ENCODE assay signal across 9 mouse cellular contexts in genomic region chr1:56833307-56833706, GRCm38 (mm10).
DNase-seq lines count a peak whose midpoint lies in the region; ATAC-seq and TF ChIP-seq lines count a peak whose summit lies in the region.
"Had no signal": no experiment of that assay in that cellular context is flagged by ENCODE, and none has a peak within 500 bp of the region (broad histone marks: within the 10 kb centered on the region; RNA-seq: fewer than 3 reads in every experiment).

No protein-coding gene starts in this region.

- TF ChIP-seq CTCF in thymus, adult 2 months (IDR thresholded peaks at IDR 0.05; ENCODE audit: borderline replicate concordance, control insufficient read depth, extremely low read depth, insufficient read depth, low read length, poor library complexity) = no peak

- H3K9ac ChIP-seq in forebrain, embryonic 15.5 days (replicated peaks) = no peak overlapping the region

- H3K27ac ChIP-seq in forebrain, embryonic 15.5 days (replicated peaks) = peak overlapping the region; percentile 66
- no peak overlapping the region for H3K27ac ChIP-seq in thymus, adult 2 months (ENCODE audit: control insufficient read depth, insufficient read depth, low read length)

- H3K4me2 ChIP-seq in forebrain, embryonic 15.5 days (replicated peaks) = peak overlapping the region; percentile 19; the same call in 1 of the 2 replicates

- H3K9me3 ChIP-seq in forebrain, embryonic 15.5 days = no peaks in the 10 kb centered on the region

- ATAC-seq in forebrain, embryonic 15.5 days (replicated peaks) = peak; percentile 79
- ATAC-seq: lung, postnatal 0 days had no signal

- no peak overlapping the region for H3K4me3 ChIP-seq in forebrain, embryonic 15.5 days
- no peak overlapping the region for H3K4me3 ChIP-seq in thymus, adult 2 months (ENCODE audit: control insufficient read depth, insufficient read depth, low read length)

- DNase-seq in gastrocnemius, postnatal 14 days = peak; percentile 3
- DNase-seq in gastrocnemius, adult 8-10 months (ENCODE audit: low spot score in 2 of 2) = no peak
- DNase-seq in kidney, postnatal 14 days = peak; percentile 35
- DNase-seq in retina, embryonic 14.5 days (ENCODE audit: low spot score) = peak; percentile 80
- no peak for DNase-seq in heart, postnatal 10 days
- no peak for DNase-seq in thymus, adult 2 months
- no peak for DNase-seq in testis, postnatal 14 days (ENCODE audit: low spot score)

- peaks cover 14% of the 10 kb centered on the region; the same call in 1 of the 2 replicates for H3K36me3 ChIP-seq in forebrain, embryonic 15.5 days
- no peaks in the 10 kb centered on the region for H3K36me3 ChIP-seq in thymus, adult 2 months (ENCODE audit: control insufficient read depth, insufficient read depth, low read length)

- H3K27me3 ChIP-seq in forebrain, embryonic 15.5 days = no peaks in the 10 kb centered on the region
- no peaks in the 10 kb centered on the region for H3K27me3 ChIP-seq in thymus, adult 2 months (ENCODE audit: control insufficient read depth, insufficient read depth, low read length)

- no peak for TF ChIP-seq POLR2A in thymus, adult 2 months (IDR thresholded peaks at IDR 0.05; ENCODE audit: control insufficient read depth, extremely low read depth, insufficient read depth, low read length, poor library complexity)

- WGBS in forebrain, embryonic 15.5 days = 1% methylated on average over 6 of the region's 6 CpGs
- 90% methylated on average over 6 of the region's 6 CpGs for WGBS in thymus, adult 2 months

- peaks cover 33% of the 10 kb centered on the region for H3K4me1 ChIP-seq in forebrain, embryonic 15.5 days
- H3K4me1 ChIP-seq in thymus, adult 2 months (replicated peaks; ENCODE audit: control insufficient read depth, insufficient read depth, low read length) = no peaks in the 10 kb centered on the region

- intact Hi-C loops in gastrocnemius, postnatal 14 days (cut with DNase I; ENCODE audit: low total_unique reads) = no loop called here
- intact Hi-C loops in heart, postnatal 10 days (cut with DNase I) = no loop called here

Comparison
In these comparisons a context has a peak if more than half of its experiments do, and no peak if none do; other contexts are left out.
1. DNase-seq: peak in gastrocnemius, postnatal 14 days (single experiment), kidney, postnatal 14 days (single experiment) and retina, embryonic 14.5 days (single experiment); none in gastrocnemius, adult 8-10 months (0 of 2), heart, postnatal 10 days (0 of 2), thymus, adult 2 months (single experiment) and testis, postnatal 14 days (single experiment).